Mouse (Mus musculus) kidney, postnatal 36 days (tissue): ENCODE measurements around the gene Dao.
A peak's percentile ranks its signal among the peaks of the same experiment; 100 is the strongest.

ENCODE experiments used
- DNase-seq, 2 experiments: peaks; one replicate each; pipeline ENCODE4 v3.0.0; 2021 to 2022; ENCODE audit warnings: mixed read lengths in 2 of 2

Gene Dao

DNA sequence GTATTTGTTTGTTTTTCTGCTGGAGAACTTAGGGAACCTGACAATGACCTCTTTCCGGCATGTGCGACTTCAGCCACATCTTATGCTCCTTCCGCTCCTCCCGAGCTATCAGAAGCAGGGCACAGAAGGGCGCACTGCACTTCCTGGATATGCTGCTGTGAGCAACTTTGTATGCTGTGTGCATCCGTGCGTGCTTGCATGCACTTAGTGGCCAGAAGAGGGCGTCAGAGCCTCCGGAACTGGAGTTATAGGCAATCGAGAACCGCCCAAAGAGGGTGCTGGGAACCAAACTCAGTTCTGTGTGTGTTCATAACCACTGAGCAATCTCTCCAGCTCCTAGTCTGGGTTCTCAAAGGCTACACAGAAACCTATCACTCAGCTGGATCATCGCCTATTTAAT lies 27.1 kb downstream of the Dao start:
- DNase-seq = no peak

DNA sequence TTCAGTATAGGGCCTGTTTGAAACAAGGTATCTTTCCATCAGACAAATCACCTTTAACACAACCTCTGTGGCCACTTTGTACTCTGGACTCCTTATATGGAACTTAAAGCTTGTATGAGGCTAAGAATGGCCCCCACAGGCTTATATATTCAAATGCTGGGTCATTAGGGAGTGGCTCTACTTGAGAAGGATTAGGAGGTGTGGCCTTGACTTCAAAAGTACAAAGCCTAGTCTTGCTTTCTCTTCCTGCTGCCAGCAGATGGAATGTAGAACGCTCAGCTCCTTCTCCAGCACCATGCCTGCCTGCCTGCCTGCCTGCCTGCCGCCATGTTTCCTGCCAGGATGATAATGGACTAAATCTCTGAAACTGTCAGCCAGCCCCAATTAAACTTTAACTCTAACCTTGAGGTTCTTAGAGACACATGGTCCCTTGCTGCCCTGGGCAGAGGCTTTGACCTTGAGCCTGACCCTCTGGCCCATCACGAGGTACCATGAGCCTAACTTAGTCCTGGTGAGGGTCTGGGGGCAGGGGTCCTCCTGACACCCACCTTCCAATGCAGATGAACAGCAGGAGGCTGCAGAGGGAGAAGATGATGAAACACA lies 28.8 kb downstream of the Dao start:
- peak in 1 of 2 experiments; percentile 33 for DNase-seq

DNA sequence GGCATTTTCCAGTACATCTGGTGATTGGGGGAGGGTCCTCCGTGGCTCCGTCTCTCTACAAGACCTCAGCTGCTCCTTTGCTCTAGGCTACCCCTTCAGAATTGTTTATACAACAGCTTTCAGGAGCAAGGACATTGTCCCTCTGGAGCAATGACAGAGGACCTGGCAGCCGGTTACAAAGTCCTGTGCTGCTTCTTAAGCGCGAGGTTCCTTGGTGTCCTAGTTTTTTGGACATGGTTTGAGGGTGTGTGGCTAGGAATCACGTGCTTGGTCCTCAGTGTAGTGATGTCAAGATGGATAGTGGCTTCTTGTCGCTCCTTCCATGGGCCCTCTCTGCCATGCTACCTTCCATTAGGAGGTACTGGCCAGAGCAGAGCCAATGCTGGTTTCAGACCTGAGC lies 30.9 kb downstream of the Dao start:
- peak; percentile 24 to 54 for DNase-seq

DNA sequence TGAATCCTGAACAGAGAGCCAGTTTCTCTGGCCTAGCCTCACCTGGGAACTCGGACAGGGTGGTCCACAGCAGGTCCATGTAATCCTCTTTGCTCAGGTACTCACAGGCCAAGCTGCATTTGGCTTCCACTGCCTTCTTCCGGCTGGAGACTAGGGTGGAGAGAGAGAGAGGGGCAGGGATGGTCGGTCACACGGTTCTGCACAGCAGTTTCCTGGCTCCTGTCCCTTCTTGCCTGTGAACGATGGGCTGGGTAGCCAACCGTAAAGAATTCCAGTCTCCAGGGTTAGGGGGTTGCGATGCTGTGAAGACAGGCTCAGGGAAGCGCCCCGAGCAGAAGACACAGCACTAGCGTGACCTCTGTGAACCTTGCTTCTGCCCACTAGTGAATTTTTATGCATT lies 31.6 kb downstream of the Dao start:
- DNase-seq = peak; percentile 72 to 79

DNA sequence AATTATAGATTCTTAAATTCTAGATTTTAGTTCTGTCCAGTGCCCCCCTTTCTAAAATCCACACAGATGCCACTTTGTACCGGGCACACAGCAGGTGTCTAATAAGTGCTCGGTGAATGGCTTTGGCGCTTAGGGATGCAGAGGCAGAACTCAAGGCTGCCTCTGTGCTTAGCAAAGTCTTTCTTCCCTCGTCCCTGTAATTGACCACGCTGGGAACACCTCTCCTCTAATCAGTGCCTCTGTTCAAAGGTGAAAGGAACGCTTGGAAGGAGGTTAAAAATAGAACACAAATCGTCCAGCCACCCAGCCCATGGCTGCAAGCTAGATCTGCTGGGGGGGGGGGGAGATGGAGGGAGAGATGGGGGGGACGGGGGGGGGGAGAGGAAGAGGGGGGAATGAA lies 37.0 kb downstream of the Dao start:
- peak in 1 of 2 experiments; percentile 37 for DNase-seq

DNA sequence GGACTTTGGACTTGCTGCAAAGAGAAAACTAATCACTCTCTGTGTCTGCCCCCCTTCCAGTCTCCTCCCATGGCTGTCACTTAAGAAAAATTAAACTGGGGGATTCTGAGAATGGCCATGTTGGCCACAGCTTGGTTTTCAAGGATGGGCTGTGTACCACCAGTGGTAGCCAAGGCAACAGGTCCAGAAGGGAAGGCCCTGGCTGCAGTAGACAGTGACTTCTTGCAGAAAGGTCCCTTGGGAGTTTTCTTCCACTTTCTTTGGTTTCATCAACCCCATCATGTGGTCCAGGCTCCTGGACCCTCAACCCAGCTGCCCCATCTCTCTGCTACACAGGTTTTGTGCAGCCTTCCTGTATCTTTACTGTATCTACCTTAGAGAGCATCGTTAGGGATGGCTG lies 37.4 kb downstream of the Dao start:
- DNase-seq = no peak

DNA sequence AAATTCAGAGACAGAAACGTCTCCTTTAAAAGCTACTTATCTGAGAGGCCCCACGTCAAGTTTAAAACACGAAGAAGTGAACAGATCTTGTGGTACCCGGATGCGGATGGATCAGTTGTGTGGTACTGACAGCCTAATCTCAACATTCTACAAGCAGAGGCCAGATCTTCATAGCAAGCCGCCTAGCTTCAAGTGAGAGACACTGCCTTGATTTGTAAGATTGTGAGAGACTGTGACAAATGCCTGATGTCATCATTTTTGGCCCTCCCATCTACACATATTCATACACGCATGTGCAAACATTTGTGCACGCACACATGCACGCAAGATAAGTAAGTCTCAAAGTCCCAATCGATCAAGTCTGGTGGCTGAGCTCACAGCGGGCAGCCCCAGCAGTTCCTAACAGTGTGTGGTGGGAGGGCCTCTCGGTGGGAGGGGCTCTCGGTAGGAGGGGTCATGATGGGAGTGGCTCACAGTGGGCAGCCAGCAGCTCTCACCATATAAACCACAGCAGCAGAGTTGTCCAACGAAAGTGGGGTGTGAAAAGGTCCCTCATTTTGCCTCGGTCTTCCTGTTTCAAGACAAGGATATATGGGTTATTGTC lies 37.9 kb downstream of the Dao start:
- peak; percentile 48 to 68 for DNase-seq

DNA sequence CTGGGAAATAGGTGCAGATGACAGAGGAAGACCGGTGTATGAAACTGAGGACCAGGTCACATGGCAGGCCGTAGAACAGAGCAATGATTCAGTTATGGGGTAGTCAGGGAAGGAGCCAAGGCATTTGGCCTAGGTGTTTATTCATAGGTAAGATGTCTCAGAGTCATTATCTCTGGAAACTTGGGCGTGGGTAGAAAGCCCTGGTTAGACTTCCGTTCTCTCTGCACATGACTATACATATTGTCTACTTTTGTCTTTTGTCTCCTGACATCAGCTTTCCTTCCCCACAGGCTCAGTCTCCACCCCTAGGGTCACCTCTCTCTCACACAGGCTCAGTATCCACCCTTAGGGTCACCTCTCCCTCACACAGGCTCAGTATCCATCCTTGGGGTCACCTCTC lies 40.3 kb downstream of the Dao start:
- no peak for DNase-seq

DNA sequence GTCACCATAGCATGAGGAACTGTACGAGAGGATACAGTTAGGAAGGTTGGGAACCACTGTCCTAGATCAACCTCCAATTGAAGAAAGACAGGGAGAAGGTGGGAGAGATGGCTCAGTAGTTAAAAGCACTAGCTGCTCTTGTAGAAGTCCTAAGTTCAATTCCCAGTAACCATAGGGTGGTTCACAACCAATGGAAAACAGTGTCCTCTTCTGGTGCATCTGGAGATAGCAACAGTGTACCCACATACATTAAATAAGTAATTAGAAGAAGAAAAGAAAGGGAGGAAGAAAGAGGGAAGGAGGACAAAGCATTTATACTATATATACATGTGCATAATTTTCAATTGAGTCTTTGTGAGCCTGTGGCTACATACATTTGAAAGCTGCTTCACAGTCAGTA lies 41.6 kb downstream of the Dao start:
- peak; percentile 47 to 53 for DNase-seq

DNA sequence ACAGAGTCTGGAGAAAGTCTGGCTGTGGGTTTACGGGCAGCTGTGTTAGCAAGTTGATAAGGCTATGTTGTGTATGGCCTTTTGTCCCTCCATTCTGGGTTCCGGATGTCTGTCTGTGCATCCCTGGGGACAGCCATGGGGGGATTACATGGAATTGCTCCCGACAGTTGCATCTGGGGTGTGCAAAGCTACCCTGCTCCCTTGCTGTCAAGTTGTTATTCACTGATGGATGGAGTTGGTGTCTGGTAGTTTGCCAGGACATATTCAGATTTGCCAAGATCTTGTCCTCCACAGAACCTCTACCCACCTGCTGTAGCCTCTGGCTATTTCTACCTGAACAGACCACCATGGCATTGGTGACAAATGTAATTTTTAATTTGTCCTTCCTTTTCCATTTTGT lies 42.6 kb downstream of the Dao start:
- DNase-seq = no peak

DNA sequence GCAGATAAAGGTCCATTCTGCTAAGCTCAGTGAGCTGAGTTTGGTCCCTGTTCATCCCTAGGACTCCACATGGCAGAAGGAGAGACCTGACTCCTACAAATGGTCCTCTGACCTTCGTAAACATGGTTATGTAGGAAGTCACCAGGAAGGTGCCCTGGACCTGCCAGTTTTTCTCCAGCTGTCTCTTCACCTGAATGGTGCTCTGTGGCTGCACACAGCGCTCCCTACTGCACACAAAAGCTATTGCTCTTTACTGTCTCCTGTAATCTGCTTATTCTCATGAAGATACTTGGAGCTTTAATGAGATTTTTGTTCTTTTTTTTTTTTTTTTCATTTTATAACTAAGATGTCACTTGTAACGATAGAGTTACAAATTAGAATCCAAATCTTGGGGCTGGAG lies 43.1 kb downstream of the Dao start:
- no peak for DNase-seq

DNA sequence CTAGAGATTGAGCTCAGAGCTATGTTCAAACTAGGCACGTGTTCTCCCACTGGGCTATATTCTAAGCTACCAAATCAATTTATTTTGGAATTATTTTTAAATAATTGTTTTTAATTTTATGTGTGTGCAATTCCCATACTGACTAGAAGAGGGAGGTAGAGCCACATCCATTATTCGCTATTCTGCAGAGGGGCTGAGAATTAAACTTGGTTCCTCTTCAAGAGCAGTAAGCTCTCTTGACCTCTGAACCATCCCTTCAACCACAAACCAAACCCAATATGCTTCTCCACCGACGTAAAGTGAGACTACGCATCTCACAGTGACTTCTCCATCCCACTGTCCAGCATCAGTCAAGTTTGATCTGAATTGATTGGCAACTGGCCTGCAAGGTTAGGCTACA lies 43.7 kb downstream of the Dao start:
- no peak for DNase-seq

DNA sequence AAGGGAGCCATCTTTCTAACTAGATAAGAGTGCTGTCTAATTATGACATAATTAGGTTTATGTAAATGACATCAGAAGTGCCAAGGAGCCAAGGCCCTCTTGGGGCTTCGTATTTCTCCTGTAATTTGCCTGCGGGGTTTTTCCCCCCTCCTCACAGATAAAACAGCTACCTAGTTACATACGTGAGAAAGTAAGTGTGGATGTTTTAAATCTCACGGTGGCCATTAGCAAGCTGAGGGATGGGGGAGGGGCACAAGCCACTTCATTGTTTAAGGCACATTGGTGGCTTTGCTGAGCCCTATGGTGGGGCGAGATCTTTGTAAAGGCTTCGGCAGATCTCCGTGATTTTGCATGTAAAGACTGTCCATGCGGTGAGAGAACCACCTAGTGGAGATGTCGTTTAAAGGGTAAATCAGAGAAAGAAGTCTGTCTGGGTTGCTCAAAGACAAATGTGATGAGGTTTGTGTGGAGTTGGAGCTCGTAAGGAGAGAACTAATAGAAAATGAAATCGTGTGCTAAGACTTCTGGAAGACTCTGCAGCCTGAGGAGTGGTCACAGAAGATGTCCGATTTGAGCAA lies 45.3 kb downstream of the Dao start:
- no peak for DNase-seq

DNA sequence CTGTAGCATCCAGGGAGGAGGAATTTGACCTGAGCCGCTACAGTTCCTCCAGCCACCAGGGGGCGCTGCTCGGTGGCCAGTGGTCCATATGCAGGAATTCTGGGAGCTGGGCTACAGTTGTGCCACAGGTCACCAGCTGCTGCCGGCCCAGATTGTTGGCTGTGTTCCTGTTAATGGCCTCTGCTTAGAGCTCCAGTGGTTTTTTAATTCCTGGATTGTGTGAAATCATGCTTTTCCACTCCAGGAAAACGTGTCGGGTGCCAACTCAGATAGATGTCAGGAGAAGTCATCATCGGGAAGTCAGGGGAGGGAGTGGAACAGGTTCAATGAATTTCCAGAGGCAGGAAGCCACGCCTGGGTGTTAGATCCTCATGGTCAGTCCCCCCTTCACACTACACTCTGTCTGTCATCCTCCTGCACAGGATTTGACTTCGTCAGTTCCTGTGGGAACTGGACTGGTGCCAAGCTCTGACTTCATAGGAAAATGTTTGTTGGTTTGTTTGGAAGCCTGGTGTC lies 48.8 kb downstream of the Dao start:
- DNase-seq = peak; percentile 85 to 92

DNA sequence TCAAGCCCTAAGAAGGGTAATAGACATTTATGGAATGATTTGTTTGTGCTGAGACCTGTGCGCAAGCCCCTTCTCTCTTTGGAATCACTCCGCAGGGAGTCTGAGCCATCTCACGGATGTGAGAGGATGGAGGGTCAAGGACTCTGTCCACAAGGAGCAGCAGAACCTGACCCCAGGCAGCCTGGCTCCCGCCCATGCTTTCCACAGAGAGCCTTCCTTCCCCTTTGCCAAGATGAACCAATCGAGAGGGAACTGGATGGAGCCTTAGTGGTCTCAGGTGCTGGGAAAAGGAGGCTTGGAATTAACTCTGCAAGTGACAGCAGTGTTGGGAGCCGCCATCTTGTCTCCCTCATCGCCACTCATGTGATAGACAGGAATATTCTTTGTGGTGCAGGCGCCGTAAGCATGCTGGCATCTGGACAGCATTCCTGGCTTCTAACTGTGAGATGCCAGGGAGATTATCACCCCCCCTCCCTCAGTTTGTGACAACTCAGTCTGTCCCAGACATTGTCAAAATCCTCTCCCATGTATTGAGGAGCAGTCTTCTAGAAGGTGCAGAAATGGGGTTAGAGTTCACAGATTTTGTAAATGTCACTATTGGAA lies 53.7 kb downstream of the Dao start:
- DNase-seq = no peak

DNA sequence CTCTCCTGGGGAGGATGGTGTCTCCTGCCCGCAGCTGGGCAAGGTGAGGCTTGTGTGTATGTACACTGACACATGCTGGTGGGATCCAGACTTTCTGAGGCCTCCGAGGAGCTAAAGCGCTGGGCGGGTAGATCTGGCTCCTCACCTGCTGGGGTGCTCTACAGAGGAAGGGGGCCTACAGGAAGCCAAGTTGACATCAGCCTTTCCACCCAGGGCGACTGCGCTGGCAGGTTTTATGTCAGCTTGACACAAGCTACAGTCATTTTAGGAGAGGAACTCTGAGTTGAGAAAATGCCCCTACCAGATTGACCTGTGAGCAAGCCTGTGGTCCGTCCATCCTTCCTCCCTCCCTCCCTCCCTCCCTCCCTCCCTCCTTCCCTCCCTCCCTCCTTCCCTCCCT lies 58.2 kb downstream of the Dao start:
- no peak for DNase-seq

DNA sequence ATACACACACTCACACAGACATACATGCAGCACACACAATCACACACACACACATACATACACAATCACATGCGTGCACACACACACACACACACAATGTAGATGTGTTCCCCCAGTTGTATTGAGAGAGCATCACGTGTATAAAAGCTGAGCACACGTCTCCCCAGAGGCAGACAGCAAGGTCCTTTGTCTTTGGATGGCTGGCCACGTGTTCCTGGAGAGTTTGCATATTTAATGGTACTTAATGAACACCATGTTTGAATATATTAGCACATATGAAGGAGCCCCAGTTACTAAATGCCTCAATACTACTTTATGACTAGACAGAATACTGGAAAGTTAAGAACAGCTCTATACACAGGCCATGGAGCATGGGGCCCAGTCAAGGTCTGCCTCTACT lies 60.5 kb downstream of the Dao start:
- no peak for DNase-seq

DNA sequence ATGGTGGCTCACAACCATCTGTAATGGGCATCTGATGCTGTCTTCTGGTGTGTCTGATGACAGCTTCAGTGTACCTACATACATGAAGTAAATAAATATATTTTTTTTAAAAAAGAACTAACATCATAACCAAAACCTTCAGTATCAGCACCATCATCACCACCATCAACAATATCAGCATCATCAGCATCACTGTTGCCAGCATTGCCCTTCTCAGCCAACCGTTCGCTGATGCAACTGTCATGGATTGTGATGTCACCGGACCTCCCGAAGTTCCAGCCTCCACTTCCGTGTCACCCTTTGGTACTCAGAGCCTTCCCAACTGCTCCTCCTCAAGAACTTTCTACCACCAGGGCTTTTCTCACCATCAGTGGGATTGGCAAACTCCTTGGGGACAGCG lies 61.7 kb downstream of the Dao start, which contains the start of gene Usp30:
Usp30 (plus strand) TSS at position 301 of the 400 bp plus-strand sequence.
- DNase-seq = no peak

DNA sequence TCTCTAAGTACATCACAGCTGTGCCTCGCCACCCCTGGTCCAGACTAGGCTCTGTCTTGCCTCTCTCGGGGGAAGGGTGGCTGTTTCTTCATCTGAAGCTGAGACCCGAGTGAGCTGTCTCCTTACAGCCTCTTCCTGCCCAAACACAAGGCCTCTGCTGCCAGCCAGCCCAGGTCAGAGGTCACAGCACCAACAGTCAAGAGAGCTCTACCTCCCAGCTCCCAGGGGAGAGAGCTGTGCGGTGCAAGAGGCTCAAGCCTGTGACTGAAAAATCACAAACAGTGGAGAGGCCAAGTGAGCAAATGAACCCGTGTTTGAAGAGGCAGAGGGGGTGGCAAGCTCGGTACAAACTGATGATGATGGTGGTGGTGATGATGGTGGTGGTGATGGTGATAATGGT lies 63.1 kb downstream of the Dao start:
- DNase-seq = no peak

DNA sequence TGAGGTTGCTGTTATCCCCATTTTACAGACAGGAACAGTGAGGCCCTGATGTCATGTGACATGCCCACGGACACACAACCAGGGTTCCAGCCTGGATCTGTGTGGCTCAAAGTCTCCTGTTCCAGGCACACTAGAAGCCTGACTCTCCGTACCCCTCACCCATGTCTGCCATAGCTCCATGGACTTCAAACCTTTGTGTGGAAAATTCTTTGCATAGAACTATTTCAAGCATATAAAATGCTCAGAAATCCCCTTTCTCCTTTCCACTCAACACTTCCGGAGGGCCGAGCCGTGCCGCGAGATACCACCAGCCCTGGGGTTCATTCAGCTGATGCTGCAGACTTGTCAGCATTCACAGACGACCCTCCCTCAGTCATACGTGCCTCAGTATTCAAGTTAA lies 64.0 kb downstream of the Dao start:
- DNase-seq = no peak

DNA sequence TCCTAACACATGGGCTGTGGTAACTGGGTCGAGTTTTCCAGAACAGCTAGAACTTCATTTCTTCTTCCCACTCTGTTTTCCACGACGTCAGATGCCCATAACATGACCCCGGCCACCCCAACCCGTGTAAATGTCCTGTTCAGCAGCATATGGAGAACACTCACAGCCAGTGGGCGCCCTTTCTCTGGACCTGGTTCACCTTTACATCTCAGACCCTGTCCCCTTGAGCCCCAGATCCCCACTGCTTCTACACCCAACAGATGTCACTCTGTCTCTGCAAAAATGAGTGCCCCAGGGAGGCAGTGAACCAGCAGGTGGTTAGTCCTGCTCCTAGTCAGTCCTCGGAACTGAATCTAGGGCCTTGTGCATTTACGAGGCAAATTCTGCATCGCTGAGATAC lies 64.5 kb downstream of the Dao start:
- no peak for DNase-seq

DNA sequence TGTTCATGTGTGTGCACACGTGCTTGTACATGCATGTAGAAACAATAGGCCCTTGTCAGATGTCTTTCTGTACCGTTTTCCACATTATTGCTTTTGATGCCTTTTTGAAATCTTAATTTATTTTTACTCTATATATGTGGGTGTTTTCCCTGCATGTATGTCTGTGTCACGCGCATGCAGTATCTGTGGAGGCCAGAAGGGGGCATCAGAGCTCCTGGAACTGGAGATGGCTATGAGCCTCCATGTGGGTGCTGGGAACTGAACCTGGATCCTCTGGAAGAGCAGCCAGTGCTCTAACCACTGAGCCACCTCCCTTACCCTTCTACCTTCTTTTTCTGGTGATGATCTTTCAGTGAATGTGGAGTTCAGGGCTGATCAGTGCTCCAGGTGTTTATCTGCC lies 67.4 kb downstream of the Dao start:
- no peak for DNase-seq

DNA sequence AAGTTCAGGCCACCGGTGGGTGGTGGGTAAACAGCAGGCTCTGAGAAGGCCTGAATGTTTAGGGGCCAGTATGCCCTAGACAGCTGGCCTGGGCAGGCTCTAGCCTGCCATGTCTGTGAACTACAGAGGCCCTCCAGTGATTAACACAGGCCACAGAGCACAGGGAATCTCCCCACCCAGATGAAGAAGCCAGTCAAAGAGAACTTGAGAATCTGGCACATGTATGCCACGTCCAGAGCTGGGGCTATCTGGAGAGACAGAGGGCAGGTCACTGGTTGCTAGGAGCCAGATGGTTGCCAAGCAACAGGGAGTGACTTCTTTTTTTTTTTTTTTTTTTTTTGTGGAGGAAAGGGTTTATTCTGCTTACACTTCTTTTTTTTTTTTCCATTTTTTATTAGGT lies 68.8 kb downstream of the Dao start:
- DNase-seq = no peak
